Mouse (Mus musculus): ENCODE data around the gene Tk1. TPM values are rescaled to one million over a fixed set of nuclear protein-coding genes. Genes with fewer than 3 reads are reported as not detected.
A peak's percentile ranks its signal among the peaks of the same experiment; 100 is the strongest.
"Not testable (repeated sequence)": the region's sequence is repeated elsewhere in the genome, so short reads cannot be mapped to it uniquely, and the experiment has no call there.

Tk1 gene
- polyA plus RNA-seq, 2 experiments from 2014 or later, result 31.4 to 55.1 TPM

DNA sequence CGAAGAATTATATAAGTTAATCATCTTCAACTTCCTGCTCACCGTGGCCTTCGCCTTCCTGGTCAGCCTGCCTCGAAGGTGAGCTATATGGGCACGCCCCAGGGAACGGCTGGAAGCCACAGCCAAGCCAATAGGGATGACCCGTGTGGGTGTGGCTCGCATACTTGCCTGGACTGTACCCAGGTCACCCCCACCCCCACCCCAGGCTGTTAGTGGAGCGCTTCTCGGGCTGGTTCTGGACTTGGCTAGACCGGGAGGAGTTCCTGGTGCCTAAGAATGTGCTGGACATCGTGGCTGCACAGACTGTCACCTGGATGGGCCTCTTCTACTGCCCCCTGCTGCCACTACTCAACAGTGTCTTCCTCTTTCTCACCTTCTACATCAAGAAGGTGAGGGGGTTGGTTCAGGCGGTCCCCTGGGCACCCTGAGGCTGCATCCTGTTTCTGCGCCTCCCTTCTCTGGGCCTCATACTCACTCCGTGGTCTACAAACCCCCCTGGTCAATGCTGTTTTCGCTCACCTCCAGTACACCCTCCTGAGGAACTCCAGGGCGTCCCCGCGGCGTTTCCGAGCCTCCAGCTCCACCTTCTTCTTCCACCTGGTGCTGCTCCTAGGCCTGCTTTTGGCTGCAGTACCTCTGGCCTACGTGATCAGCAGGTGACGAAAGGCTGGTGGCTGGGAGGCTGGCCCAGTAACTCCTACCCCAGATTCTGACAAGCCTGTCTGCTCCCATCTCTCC lies 35.0 kb downstream of the Tk1 start:
- ATAC-seq, result no peak

DNA sequence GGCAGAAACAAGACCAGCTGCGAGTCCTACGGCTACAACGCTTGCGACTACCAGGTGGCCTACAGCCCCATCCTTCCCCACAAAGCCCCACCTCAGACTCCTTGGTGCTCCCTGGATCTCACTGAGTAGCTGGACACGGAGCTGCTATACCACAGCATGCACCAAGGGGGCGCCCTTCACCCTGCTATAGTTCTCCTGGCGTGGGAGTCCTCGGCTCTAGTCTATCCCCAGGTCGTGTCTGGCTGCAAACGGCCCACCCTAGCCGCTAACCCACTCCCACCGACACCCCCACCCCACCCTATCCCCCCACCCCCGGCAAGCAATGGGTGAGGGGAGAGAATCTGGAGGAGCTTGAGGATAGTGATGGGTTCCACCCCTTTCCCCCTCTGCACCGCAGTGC lies 35.6 kb downstream of the Tk1 start:
- ATAC-seq, result peak; percentile 56

- not testable (repeated sequence) for ATAC-seq
These were observed 37.4 kb downstream of the Tk1 start for GRCm38 (mm10) chr11:117788481-117788880.

- no peak for ATAC-seq
These were observed 39.6 kb downstream of the Tk1 start for GRCm38 (mm10) chr11:117786294-117786693.

DNA sequence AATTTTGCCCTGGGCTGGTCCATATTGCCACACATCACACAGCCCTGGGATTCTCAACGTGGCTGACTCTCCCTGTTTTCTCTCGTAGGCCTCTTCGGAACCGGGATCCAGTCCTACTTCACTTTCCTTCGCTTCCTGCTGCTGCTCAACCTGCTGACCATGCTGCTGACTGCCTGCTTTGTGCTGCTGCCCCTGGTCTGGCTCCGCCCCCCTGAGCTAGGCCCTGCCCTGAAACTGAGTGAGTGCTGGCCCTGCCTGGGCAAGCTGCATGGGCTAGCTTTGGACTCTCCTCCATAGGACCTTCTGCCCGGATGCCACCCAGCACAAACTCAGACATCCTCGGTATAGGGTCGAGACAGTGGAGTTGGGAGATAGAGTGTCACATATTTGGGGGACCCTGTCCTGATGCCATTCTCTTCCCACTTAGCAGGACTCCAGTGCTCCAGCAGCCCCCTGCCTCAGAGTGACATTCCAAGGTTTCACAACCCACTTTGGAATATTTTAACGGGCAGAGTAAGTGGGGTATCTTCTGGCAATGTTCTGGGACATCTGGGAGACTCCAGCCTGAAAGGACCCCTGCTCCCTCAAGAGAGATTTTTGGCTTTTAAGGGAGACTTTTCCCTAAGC lies 42.1 kb downstream of the Tk1 start:
- ATAC-seq, result no peak

- ATAC-seq, result peak; percentile 19
These were observed 42.8 kb downstream of the Tk1 start for GRCm38 (mm10) chr11:117783089-117783488.

DNA sequence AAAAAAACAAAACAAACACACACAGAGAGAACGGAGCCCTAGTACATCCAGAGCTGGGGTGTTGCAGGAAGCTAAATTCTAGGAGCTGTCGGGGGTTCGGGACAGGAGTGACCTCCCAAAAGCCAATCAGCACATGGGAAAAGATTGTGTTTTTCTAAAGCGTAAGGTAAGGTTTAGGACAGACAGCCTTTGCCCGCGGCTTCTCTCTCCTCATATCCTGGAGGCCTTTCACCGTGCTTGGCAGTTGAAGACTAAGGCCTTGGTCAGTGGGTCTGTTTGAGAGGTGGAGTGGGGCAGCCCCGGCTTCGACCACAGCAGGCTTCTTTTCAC lies 43.2 kb downstream of the Tk1 start:
- no peak for ATAC-seq

- ATAC-seq, result peak; percentile 35
These were observed 43.7 kb downstream of the Tk1 start, which contains the start of the genes Tmc8 and Tmc6 for GRCm38 (mm10) chr11:117781993-117782704. Gene Tmc8, plus strand, starts transcription at chr11:117782076. Gene Tmc6, minus strand, starts transcription at chr11:117782198.

DNA sequence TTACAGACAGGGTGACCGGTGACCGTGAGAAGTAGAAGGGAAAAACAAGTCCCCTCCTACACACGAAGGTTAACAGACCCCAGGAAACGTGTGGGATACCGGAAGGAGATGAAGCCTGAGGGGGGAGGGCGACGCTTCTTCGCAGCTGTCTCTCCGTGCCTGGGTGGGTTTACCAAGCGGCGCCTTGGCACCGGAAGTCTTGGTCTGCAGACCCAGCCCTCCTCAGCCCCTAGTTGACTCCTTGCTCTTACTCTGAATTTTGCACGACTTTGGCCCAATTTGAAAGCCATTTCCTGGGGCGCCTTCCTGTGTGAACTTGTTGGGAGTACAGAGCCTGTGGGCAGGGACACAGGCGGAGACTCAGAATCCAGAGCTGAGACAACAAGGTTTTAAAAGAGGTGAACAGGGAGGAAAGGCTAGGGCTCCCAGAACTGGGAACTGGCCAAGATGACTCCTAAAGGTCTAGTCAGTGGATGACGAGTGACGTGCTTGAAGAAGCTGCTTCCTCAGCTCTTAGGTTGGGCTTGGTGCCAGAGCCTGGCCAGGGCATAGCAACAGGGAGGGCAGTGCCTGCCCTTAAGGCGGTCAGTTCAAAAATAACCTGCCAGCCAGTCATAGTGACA lies 44.6 kb downstream of the Tk1 start:
- peak; percentile 26 for ATAC-seq

DNA sequence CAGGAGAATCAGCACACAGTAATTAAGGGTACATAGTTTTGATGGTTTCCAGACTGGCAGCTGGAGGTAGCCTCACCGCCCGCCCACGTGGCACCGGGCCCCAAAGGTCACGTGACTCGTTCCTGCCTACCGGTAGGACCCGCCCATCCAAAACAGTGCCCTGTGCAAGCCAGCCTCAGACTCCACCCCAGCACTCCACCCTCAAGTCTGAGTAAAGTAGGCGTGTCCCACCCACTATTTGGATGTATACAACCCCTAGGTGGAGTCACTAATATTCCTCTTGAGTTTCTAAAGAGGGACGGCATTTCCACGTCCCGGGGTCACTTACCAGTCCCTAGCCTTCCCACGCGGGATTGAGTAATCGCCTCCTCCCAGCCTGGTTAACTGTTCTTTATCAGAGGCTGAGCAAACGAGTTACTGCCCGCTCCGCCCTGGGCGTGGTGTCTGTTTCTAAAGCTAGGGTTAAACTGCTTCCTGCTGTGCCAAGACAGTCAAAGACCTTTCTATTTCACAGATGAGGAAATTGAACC lies 45.2 kb downstream of the Tk1 start:
- ATAC-seq, result peak; percentile 74

- no peak for ATAC-seq
These were observed 45.7 kb downstream of the Tk1 start for GRCm38 (mm10) chr11:117780199-117780515.

- no peak for ATAC-seq
These were observed 46.3 kb downstream of the Tk1 start for GRCm38 (mm10) chr11:117779434-117780198.

- ATAC-seq, result no peak
These were observed 47.0 kb downstream of the Tk1 start for GRCm38 (mm10) chr11:117778851-117779433.

DNA sequence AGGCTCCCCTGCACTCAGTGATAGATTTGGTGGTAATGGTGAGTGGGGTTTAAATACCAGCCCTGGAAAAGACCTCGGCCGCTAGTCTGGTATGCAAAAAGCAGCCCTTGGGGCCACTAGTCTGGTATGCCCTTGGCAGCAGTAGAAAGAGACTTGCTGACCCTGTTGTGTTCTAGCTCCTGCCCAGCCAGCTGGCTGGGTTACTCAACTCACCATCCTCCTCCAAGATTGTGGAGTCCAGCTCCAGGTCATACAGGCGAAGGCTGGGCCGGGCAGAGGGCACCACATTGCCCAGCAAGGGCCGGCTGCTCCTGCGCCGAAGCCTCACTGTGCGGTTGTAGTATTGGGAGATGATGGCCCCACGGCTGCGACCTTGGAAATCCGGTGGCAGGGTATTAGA lies 47.9 kb downstream of the Tk1 start:
- no peak for ATAC-seq

DNA sequence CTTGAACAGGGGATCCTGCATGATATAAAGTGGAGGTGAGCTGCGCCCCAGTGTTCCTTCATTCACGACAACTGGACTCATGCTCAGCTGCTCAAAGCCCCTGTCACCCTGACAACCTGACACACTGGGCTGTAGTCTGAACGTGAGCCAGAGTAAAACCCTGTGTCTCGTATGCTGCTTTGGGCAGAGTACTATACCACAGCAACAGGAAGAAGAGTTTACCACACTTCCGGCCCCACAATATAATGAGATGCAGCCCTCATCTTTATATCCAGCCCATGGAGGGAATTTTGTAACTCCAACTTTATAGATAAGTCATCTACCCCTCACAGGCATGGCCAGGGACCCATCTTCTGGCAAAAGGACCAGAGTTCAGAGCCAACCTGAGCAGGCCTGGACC lies 48.8 kb downstream of the Tk1 start:
- ATAC-seq, result peak; percentile 57

DNA sequence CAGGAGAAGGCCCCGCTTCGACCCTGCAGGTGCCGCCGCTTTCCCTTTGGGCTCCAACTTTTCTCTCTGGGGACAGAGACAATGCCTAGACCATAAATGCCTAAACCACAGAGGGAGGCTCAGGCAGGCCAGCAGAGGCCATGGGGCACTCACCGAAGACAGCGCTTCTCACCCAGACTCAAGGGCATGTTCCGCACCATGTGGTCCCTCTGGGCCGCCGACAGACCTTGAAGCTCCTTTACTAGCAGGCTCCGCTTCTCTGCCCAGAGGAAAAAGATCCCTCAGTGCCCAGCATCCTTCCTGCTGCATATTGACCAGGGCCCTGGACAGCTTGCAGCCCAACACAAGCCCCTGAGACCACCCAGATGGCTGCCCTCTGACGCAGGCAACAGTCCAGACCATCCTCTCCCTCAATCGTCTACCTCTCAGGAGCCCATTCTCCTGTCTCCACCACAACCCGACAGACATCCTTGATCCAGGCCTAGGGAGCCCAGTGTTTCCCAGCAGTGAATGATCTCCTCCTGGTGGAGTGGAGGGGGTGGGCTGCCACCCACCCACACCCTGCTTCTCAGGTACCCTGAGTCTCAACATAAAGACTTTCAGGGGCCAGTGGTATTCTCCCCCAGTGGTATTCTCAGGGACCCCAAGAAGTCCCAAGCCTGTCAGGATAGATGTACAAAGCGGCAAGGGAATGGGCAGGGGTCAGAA lies 49.7 kb downstream of the Tk1 start:
- no peak for ATAC-seq

DNA sequence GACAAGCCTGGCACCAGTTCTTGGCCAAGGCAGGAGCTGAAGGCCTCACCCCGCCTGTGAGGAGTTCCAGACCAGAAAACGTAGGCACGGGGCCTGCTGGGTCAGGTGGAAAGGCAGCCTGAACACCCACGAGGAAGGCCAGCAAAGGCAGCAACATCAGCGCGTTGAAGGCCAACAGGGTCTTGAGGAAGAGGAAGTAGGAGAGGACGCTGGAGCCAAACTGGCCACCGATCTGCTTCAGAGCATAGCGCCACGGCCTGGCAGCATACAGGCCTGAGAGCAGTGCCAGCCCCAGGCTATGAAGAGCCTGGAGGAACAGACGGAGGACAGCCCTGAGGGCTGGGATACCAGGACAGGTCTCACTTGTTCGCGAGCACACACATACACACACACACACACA lies 50.4 kb downstream of the Tk1 start:
- no peak for ATAC-seq

- no peak for ATAC-seq
These were observed 51.0 kb downstream of the Tk1 start for GRCm38 (mm10) chr11:117774925-117775324.

- peak; percentile 78 for ATAC-seq
These were observed 53.5 kb downstream of the Tk1 start for GRCm38 (mm10) chr11:117772352-117772751.

DNA sequence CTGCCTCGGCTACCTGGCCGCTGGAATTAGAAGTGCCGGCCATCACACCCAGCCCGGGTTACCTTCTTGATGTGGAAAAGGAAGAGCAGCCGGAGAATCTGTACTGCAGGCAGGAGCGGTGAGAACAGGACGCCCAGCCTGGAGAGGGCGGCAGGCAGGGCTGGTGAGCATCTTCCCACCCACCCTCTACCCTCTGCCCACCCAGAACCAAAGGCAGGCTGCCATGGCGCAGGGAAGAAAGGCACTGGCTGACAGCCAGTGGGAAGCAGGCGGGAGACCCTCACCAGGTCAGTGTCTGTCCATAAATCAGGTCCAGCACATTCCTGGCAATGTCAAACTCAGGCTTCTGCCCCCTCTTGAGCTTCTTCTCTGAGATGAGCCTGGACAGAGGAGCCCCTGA lies 55.5 kb downstream of the Tk1 start:
- ATAC-seq, result no peak

DNA sequence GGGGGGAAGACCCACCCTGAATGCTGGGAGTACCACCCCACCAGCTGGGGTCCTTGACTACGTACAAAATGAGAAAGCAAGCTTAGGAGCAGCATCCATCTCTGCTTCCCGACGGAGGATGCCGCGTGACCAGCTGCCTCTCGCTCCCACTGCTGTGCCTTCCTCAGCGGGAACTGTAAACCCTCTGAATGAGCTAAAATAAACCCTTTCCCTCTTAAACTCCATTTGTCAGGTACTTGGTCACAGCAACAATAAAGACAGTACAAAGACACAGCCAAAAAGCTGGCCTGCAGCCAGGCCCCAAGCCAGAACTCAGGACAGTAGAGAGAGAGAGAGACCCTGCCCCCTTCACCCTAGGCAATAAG lies 56.2 kb downstream of the Tk1 start:
- no peak for ATAC-seq

All from CD4-positive, CD25-positive, alpha-beta regulatory T cell, adult 4 months (primary cell).